Mouse (Mus musculus) hindbrain, embryonic 14.5 days (tissue): ENCODE measurements at regions not wholly inside any gene's neighbourhood (a gene's known extent, or its start where the extent isn't known, plus 50 kb on each side); places are given as distances from the start of the nearest gene placed in this dataset.
"Not testable (repeated sequence)": the region's sequence is repeated elsewhere in the genome, so short reads cannot be mapped to it uniquely, and the experiment has no call there.

Experiments used
- ATAC-seq: fragments of 200-750 bp; cut with Nextera tagmentation; 2 replicates; pipeline ENCODE4 v1.8.0; 2017; ENCODE audit warnings: moderate number of reproducible peaks, mild to moderate bottlenecking, moderate TSS enrichment, moderate library complexity; ENCODE audit not compliant: low FRiP score
- DNase-seq: peaks from one replicate; pipeline ENCODE4 v3.0.0-alpha.2; 2015; ENCODE audit warnings: low spot score
- H3K27ac ChIP-seq: fragments of 300-500 bp; sonication (generic); 2 replicates; pipeline ENCODE4 v1.5.1; 2014; ENCODE audit warnings: mild to moderate bottlenecking, moderate library complexity
- H3K27me3 ChIP-seq: fragments of 300-500 bp; sonication (generic); 2 replicates; pipeline ENCODE4 v1.6.1; 2014; ENCODE audit warnings: mild to moderate bottlenecking, low read length, mixed read lengths; ENCODE audit not compliant: control insufficient read depth, insufficient read depth
- H3K36me3 ChIP-seq: fragments of 300-500 bp; sonication (generic); replicated peaks from 2 replicates; pipeline ENCODE4 v1.6.1; 2014; ENCODE audit not compliant: control insufficient read depth, insufficient read depth
- H3K4me1 ChIP-seq: fragments of 300-500 bp; sonication (generic); replicated peaks from 2 replicates; pipeline ENCODE4 v1.6.1; 2014; ENCODE audit warnings: antibody characterized with exemption, low read length, mixed read lengths; ENCODE audit not compliant: control insufficient read depth, insufficient read depth
- H3K4me2 ChIP-seq: fragments of 300-500 bp; sonication (generic); replicated peaks from 2 replicates; pipeline ENCODE4 v1.6.1; 2014; ENCODE audit warnings: mild to moderate bottlenecking, moderate library complexity
- H3K4me3 ChIP-seq: fragments of 300-500 bp; sonication (generic); replicated peaks from 2 replicates; pipeline ENCODE4 v1.5.1; 2014; ENCODE audit warnings: mild to moderate bottlenecking, low read length
- H3K9ac ChIP-seq: fragments of 300-500 bp; sonication (generic); 2 replicates; pipeline ENCODE4 v1.6.1; 2014
- H3K9me3 ChIP-seq: fragments of 300-500 bp; sonication (generic); 2 replicates; pipeline ENCODE4 v1.6.1; 2016; ENCODE audit warnings: low read length; ENCODE audit not compliant: control insufficient read depth
- WGBS: fragments of 180-500 bp; shearing (Covaris S2); extraction: QIAGEN DNeasy Blood & Tissue Kit; methylation state at CpG from one replicate; pipeline ENCODE4 v1.1.7; 2014; 5-methylcytosine and 5-hydroxymethylcytosine counted together

- H3K36me3 ChIP-seq, result no peaks in the 10 kb centered on the region
- no peak overlapping the region for H3K4me2 ChIP-seq
- no peaks in the 10 kb centered on the region for H3K4me1 ChIP-seq
- DNase-seq (no peak), ATAC-seq (no peak)
- H3K27ac ChIP-seq, result no peak overlapping the region
- H3K9ac ChIP-seq, result no peak overlapping the region
- H3K27me3 ChIP-seq, result no peaks in the 10 kb centered on the region
- 92% methylated on average over 4 of the region's 4 CpGs for WGBS
- no peaks in the 10 kb centered on the region for H3K9me3 ChIP-seq
- no peak overlapping the region for H3K4me3 ChIP-seq
These were observed 140.2 kb downstream of the Jrkl start for GRCm38 (mm10) chr9:13105426-13105825.

DNA sequence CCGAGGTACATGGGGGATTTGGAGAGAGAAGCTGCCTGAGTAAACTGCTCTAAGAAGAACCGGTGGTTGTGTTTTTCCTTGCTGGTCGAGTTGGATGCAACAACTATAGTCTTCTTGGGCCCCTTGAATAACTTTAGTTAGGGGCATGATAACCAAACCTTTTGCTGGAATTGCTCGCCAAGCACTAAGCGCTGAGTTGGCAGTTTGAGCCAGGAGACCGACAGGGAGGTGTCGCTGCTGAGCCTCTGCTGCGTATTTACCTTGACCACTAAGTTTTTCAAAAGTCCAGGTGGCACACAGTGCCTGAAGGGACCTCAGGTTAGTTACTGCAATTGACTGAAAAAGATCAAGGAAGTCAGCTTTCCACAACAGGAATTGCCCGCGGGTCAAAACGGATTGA lies 162.0 kb downstream of the Jrkl start:
- H3K27ac ChIP-seq, result no peak overlapping the region
- 90% methylated on average over 11 of the region's 11 CpGs for WGBS
- H3K9me3 ChIP-seq, result no peaks in the 10 kb centered on the region
- no peak overlapping the region for H3K9ac ChIP-seq
- no peak for ATAC-seq
- no peaks in the 10 kb centered on the region for H3K4me1 ChIP-seq
- no peaks in the 10 kb centered on the region for H3K36me3 ChIP-seq
- no peak for DNase-seq
- H3K4me2 ChIP-seq, result no peak overlapping the region
- H3K4me3 ChIP-seq, result no peak overlapping the region
- no peaks in the 10 kb centered on the region for H3K27me3 ChIP-seq

DNA sequence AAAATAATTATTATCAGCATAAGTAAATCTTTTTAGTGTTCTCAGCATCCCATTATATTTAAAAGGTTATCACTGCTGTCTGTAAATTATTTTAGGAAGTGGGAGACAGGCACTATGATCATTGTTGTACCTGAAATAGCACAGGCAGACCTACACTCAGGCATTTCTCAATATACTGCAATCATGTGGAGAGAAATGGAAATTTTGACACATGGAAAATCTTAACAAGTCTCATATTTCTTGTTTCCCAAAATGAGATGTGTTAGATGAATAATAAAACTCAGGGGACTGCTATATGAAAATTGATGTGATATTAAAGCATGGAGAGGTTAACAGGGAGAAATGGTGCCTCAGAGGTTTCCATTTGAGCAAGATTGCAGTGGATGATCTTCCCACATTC lies 196.6 kb downstream of the Jrkl start:
- Histone ChIP-seq H3K9ac (no peak overlapping the region), H3K4me1 (no peaks in the 10 kb centered on the region), H3K4me3 (no peak overlapping the region), H3K4me2 (no peak overlapping the region), H3K27ac (no peak overlapping the region), H3K36me3 (no peaks in the 10 kb centered on the region), H3K9me3 (no peaks in the 10 kb centered on the region), H3K27me3 (no peaks in the 10 kb centered on the region)
- DNase-seq (no peak), ATAC-seq (no peak)

- Histone ChIP-seq H3K4me2 (no peak overlapping the region), H3K4me3 (no peak overlapping the region), H3K9me3 (no peaks in the 10 kb centered on the region), H3K27me3 (no peaks in the 10 kb centered on the region), H3K36me3 (no peaks in the 10 kb centered on the region), H3K4me1 (no peaks in the 10 kb centered on the region), H3K27ac (no peak overlapping the region), H3K9ac (no peak overlapping the region)
- DNase-seq (no peak), ATAC-seq (no peak)
These were observed 226.6 kb downstream of the Jrkl start for GRCm38 (mm10) chr9:13019025-13019424.

DNA sequence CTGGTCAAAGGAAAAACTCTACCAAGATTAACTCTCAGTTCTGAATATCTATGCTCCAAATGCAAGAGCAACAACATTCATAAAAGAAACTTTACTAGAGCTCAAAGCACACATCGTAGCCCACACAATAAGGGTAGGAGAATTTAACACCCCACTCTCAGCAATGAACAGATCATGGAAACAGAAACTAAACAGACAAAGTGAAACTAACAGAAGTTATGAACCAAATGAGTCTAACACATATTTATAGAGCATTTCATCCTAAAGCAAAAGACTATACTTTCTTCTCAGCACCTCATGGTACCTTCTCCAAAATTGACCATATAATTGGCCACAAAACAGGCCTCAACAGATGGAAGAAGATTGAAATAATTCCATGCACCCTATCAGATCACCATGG lies 262.4 kb downstream of the Jrkl start:
- not testable (repeated sequence) for DNase-seq, H3K27ac ChIP-seq, H3K4me1 ChIP-seq, H3K4me2 ChIP-seq, ATAC-seq, H3K4me3 ChIP-seq, H3K9me3 ChIP-seq, H3K9ac ChIP-seq, H3K27me3 ChIP-seq, H3K36me3 ChIP-seq
- WGBS, result 97% methylated on average over 1 of the region's 1 CpGs

DNA sequence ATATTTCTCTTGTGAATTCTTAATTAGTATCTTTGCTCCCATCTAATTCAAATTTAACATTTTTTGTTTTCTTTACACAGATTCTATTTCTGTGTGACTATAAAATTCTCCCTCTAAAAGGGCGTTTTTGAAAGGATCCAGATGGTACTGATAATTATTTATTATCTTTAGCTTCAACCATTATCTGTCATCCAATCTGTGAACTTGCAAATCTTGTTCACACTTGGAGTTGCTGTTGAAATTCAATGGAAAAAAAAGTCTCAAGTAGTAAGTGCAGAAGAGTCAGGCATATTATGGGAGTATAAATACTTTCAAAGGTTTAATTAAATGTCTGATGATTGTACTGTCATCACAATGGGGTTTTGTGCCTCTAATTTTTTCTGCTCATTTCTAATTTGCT lies 272.6 kb downstream of the Jrkl start:
- Histone ChIP-seq H3K36me3 (no peaks in the 10 kb centered on the region), H3K4me3 (no peak overlapping the region), H3K4me1 (no peaks in the 10 kb centered on the region), H3K4me2 (no peak overlapping the region), H3K27me3 (no peaks in the 10 kb centered on the region), H3K27ac (no peak overlapping the region), H3K9ac (no peak overlapping the region), H3K9me3 (no peaks in the 10 kb centered on the region)
- no peak for DNase-seq
- no peak for ATAC-seq
- WGBS, result 48% methylated on average over 1 of the region's 1 CpGs

DNA sequence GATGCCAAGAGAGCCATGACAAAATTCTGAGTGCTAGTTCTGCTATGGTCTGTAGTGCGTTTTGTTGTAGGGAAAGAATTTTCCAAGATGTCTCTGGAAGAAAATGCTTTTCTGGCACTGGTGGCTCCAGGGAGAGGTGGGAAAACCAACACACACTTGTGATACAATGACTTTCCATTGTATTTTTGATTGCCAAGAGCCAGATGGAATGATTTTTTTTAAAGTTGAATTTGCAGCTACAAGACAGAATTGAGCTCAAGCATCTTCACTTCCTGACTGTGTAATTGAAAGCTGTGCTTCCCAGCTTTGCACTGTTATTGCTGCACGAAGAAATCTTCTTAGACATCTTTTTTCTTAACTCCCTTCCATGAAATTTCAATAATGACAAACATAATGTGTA lies 285.3 kb downstream of the Jrkl start:
- 78% methylated on average over 2 of the region's 2 CpGs for WGBS
- Histone ChIP-seq H3K9ac (no peak overlapping the region), H3K9me3 (no peaks in the 10 kb centered on the region), H3K27me3 (no peaks in the 10 kb centered on the region), H3K27ac (no peak overlapping the region), H3K4me1 (no peaks in the 10 kb centered on the region), H3K4me2 (no peak overlapping the region), H3K36me3 (no peaks in the 10 kb centered on the region), H3K4me3 (no peak overlapping the region)
- DNase-seq (no peak), ATAC-seq (no peak)

DNA sequence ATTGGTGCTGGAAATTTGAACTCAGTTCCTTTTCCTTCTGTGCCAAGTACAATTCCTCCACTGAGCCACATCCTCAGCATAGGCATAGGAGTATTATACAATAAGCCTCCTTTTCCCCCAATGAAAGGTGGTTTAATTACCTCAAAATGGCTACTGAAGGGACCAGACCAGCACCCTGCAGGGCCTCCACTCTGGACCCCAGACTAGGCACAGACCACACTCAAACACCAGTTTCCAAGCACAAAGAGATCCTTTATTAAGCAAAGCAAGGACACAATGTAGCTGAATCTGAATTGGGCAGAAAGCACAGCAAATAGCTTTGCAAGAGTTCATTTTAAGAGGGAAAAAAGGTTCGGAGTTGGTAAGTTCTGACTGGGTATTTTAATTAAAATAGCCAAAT lies 299.5 kb downstream of the Jrkl start:
- Histone ChIP-seq H3K4me3 (no peak overlapping the region), H3K9ac (no peak overlapping the region), H3K27me3 (no peaks in the 10 kb centered on the region), H3K36me3 (no peaks in the 10 kb centered on the region), H3K4me2 (no peak overlapping the region), H3K9me3 (no peaks in the 10 kb centered on the region), H3K4me1 (no peaks in the 10 kb centered on the region), H3K27ac (no peak overlapping the region)
- ATAC-seq (no peak), DNase-seq (no peak)
- WGBS, result 41% methylated on average over 1 of the region's 1 CpGs

DNA sequence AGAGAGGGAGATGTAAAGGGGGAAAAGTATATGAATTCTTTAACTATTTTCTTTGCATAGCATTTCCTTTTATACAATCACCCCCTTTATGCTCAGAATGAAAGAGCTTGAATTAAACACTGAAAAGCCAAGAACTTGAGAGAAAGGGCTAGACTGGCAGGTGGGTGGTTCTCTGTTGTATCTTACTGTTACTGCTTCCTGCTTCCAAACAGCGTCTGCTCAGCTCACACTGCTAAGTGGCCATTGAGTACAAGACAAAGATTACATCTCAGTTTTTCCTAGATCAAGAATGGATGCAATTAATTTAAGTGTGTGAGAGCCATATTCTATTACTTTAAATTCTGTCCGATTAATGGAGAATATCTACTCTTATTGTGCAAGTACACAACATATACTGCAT lies 300.2 kb downstream of the Jrkl start:
- 64% methylated on average over 2 of the region's 2 CpGs for WGBS
- Histone ChIP-seq H3K27ac (no peak overlapping the region), H3K4me2 (no peak overlapping the region), H3K4me1 (no peaks in the 10 kb centered on the region), H3K4me3 (no peak overlapping the region), H3K27me3 (no peaks in the 10 kb centered on the region), H3K9ac (no peak overlapping the region), H3K9me3 (no peaks in the 10 kb centered on the region), H3K36me3 (no peaks in the 10 kb centered on the region)
- no peak for ATAC-seq
- DNase-seq, result no peak

DNA sequence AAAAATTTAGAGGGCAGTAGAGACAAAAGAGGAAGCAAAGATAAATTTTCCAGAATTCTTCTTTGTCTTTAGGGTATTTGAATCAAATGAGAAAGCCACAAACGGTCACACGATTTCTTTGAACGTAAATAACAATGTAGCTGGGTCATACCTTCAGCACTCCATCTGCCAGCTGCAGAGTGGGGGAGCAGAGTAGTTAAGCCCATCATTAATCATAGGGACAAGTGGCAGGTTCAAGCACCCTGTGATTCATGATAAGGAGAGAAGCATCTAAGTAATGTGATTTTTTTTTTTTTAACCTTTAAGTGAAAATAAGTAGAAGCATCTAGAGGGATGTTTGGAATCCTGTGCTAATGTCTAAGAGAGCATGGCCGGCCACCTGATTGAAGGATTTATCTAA lies 300.6 kb downstream of the Jrkl start:
- DNase-seq (no peak), ATAC-seq (no peak)

More for the DNA sequence above, 300.6 kb downstream of the Jrkl start:
- 57% methylated on average over 4 of the region's 4 CpGs for whole genome bisulfite sequencing
- Histone ChIP-seq H3K36me3 (no peaks in the 10 kb centered on the region), H3K9ac (no peak overlapping the region), H3K4me2 (no peak overlapping the region), H3K4me3 (no peak overlapping the region), H3K9me3 (no peaks in the 10 kb centered on the region), H3K27me3 (no peaks in the 10 kb centered on the region), H3K27ac (no peak overlapping the region), H3K4me1 (no peaks in the 10 kb centered on the region)
